Mouse (Mus musculus) forelimb bud, embryonic 11.5 days (tissue): ENCODE measurements around the gene Kdm7a.

ENCODE experiments used
- DNase-seq: peaks from one replicate; pipeline ENCODE4 v3.0.0-alpha.2; 2012; ENCODE audit warnings: low read depth, low spot score

Gene Kdm7a

GRCm38 (mm10) chr6:39206581-39207461, at the start of gene Kdm7a:
Kdm7a (minus strand) TSS chr6:39206789.
- peak; percentile 88 for DNase-seq

- no peak for DNase-seq
These were observed 48.7 kb upstream of the Kdm7a start for GRCm38 (mm10) chr6:39255271-39255670.

GRCm38 (mm10) chr6:39250055-39250454, 43.5 kb upstream of the Kdm7a start:
- no peak for DNase-seq

GRCm38 (mm10) chr6:39249176-39249770, 42.7 kb upstream of the Kdm7a start:
- no peak for DNase-seq

GRCm38 (mm10) chr6:39244066-39244465, 37.5 kb upstream of the Kdm7a start:
- no peak for DNase-seq

GRCm38 (mm10) chr6:39243511-39243961, 36.9 kb upstream of the Kdm7a start:
- DNase-seq = peak; percentile 57

GRCm38 (mm10) chr6:39242718-39243471, 36.3 kb upstream of the Kdm7a start:
- DNase-seq = peak; percentile 92

- no peak for DNase-seq
These were observed 34.9 kb upstream of the Kdm7a start for GRCm38 (mm10) chr6:39241421-39241891.

- DNase-seq = no peak
These were observed 34.4 kb upstream of the Kdm7a start for GRCm38 (mm10) chr6:39240956-39241355.

- DNase-seq = no peak
These were observed 31.3 kb upstream of the Kdm7a start for GRCm38 (mm10) chr6:39237887-39238286.

GRCm38 (mm10) chr6:39232617-39233016, 26.0 kb upstream of the Kdm7a start:
- no peak for DNase-seq

GRCm38 (mm10) chr6:39230664-39231063, 24.1 kb upstream of the Kdm7a start:
- DNase-seq = no peak

GRCm38 (mm10) chr6:39226610-39226955, 20.0 kb upstream of the Kdm7a start:
- DNase-seq = no peak

GRCm38 (mm10) chr6:39225876-39226609, 19.5 kb upstream of the Kdm7a start:
- no peak for DNase-seq

GRCm38 (mm10) chr6:39223328-39223885, 16.8 kb upstream of the Kdm7a start:
- no peak for DNase-seq

GRCm38 (mm10) chr6:39222487-39222886, 15.9 kb upstream of the Kdm7a start:
- DNase-seq = no peak

- DNase-seq = no peak
These were observed 11.4 kb upstream of the Kdm7a start for GRCm38 (mm10) chr6:39217961-39218360.

GRCm38 (mm10) chr6:39217138-39217537, 10.5 kb upstream of the Kdm7a start:
- DNase-seq = no peak

- no peak for DNase-seq
These were observed 8.5 kb upstream of the Kdm7a start for GRCm38 (mm10) chr6:39214949-39215606.

GRCm38 (mm10) chr6:39209677-39210076, 3.1 kb upstream of the Kdm7a start:
- no peak for DNase-seq

- DNase-seq = no peak
These were observed 1.6 kb upstream of the Kdm7a start for GRCm38 (mm10) chr6:39208181-39208580.
